Mouse (Mus musculus): ENCODE measurements around the gene Agap1. TPM values are rescaled to one million over a fixed set of nuclear protein-coding genes. Genes with fewer than 3 reads are reported as not detected.
A peak's percentile ranks its signal among the peaks of the same experiment; 100 is the strongest.
"Not testable (repeated sequence)": the region's sequence is repeated elsewhere in the genome, so short reads cannot be mapped to it uniquely, and the experiment has no call there.

Gene Agap1
- total RNA-seq, 2 experiments from 2014 or later, result 59.4 to 59.7 TPM

- not testable (repeated sequence) for DNase-seq
These were observed 47.3 kb downstream of the Agap1 start for GRCm38 (mm10) chr1:89501891-89502290.

GRCm38 (mm10) chr1:89509196-89509595 is 54.6 kb downstream of the Agap1 start:
- no peak for DNase-seq

- DNase-seq, result no peak
These were observed 55.2 kb downstream of the Agap1 start for GRCm38 (mm10) chr1:89509763-89510340.

- no peak for DNase-seq
These were observed 56.1 kb downstream of the Agap1 start for GRCm38 (mm10) chr1:89510731-89511130.

- no peak for DNase-seq
These were observed 59.1 kb downstream of the Agap1 start for GRCm38 (mm10) chr1:89513616-89514283.

GRCm38 (mm10) chr1:89515808-89516560 is 61.4 kb downstream of the Agap1 start:
- DNase-seq, result no peak

- DNase-seq, result no peak
These were observed 63.2 kb downstream of the Agap1 start for GRCm38 (mm10) chr1:89517817-89518216.

- no peak for DNase-seq
These were observed 65.5 kb downstream of the Agap1 start for GRCm38 (mm10) chr1:89519914-89520643.

GRCm38 (mm10) chr1:89521406-89521805 is 66.8 kb downstream of the Agap1 start:
- DNase-seq, result no peak

GRCm38 (mm10) chr1:89521935-89522535 is 67.4 kb downstream of the Agap1 start:
- DNase-seq, result no peak

- DNase-seq, result peak; percentile 83 to 95
These were observed 69.8 kb downstream of the Agap1 start for GRCm38 (mm10) chr1:89524369-89524768.

- no peak for DNase-seq
These were observed 70.4 kb downstream of the Agap1 start for GRCm38 (mm10) chr1:89524998-89525397.

- DNase-seq, result peak; percentile 68 to 76
These were observed 71.2 kb downstream of the Agap1 start for GRCm38 (mm10) chr1:89525825-89526224.

GRCm38 (mm10) chr1:89528671-89529276 is 74.2 kb downstream of the Agap1 start:
- DNase-seq, result peak; percentile 58 to 64

- DNase-seq, result peak in 1 of 2 experiments; percentile 30
These were observed 79.1 kb downstream of the Agap1 start for GRCm38 (mm10) chr1:89533702-89534101.

- DNase-seq, result no peak
These were observed 80.6 kb downstream of the Agap1 start for GRCm38 (mm10) chr1:89535206-89535605.

- DNase-seq, result no peak
These were observed 83.7 kb downstream of the Agap1 start for GRCm38 (mm10) chr1:89538163-89538946.

- DNase-seq, result no peak
These were observed 84.5 kb downstream of the Agap1 start for GRCm38 (mm10) chr1:89539127-89539526.

GRCm38 (mm10) chr1:89541151-89541550 is 86.5 kb downstream of the Agap1 start:
- DNase-seq, result no peak

- no peak for DNase-seq
These were observed 87.9 kb downstream of the Agap1 start for GRCm38 (mm10) chr1:89542464-89542863.

GRCm38 (mm10) chr1:89543312-89543711 is 88.7 kb downstream of the Agap1 start:
- DNase-seq, result no peak

Measured in heart, adult 18-20 months (tissue).